Mouse (Mus musculus): ENCODE results near the gene Foxr2. TPM values are rescaled to one million over a fixed set of nuclear protein-coding genes. Genes with fewer than 3 reads are reported as not detected.

The Foxr2 gene
- not detected for total RNA-seq (2023)

GRCm38 (mm10) chrX:153118486-153118885 lies at the start of gene Foxr2:
Foxr2 (plus strand) TSS chrX:153118786.

GRCm38 (mm10) chrX:153139734-153140515 lies 21.3 kb downstream of the Foxr2 start, which contains the start of gene Rragb:
Rragb (plus strand) TSS chrX:153139981.

Other genes with a start within 250 kb of the Foxr2 start
- not detected for gene Usp51, start 112.3 kb upstream of the Foxr2 start, total RNA-seq (2023)
- gene Mageh1, start 81.2 kb upstream of the Foxr2 start, total RNA-seq (2023) = not detected
- gene Rragb, start 21.2 kb downstream of the Foxr2 start, total RNA-seq (2023) = 11.3 TPM
- 2.0 TPM for gene Klf8, start 118.7 kb downstream of the Foxr2 start, total RNA-seq (2023)

Data from CD8-positive naive resting alpha-beta T cell, adult 57 days (primary cell).